Mouse (Mus musculus) urinary bladder, postnatal 4 days (tissue): ENCODE results near the gene Tnik.

Experiments used
- DNase-seq, 2 experiments: peaks; one replicate each; pipeline ENCODE4 v3.0.0; 2021 to 2022; ENCODE audit warnings: low spot score in 2 of 2

The Tnik gene

DNA sequence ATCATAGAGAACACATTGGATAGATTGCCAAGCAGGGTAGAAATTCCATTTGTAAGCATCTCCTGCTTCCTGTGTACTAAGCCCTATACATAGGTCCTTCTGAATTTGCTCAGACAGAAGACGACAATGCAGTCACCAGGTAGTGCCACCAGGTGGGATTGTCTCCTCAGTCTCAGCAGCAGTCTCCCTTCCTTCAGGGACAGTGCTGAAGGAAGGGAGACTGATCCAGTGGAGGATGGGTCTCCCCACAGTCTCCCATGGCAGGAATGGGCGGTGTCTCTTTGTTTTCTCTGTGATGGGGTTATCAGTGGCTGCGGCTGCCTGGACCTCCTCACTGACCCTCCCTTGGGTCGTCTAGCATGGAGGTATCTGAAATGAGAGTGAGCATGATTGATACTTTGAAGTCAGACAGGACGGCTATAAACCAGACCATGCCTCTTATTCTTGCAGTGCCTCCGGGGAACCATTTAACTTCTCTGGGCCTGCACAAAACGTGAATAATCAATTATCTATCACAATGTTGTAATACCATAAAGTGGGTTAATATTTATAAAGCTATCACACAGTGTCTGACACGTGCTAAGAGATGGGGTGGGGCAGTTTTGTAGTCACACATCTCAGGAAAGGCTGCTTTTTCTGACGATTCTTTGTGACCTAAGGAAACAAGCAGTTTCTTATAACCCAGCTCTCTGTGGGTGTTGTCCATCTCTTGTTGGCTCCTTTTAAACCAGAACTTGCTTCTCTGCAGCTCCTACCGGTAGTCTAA, 285.1 kb downstream of the Tnik start:
- DNase-seq = peak in 1 of 2 experiments; percentile 30

GRCm38 (mm10) chr3:28549391-28549790, 286.4 kb downstream of the Tnik start:
- DNase-seq = peak in 1 of 2 experiments; percentile 55

DNA sequence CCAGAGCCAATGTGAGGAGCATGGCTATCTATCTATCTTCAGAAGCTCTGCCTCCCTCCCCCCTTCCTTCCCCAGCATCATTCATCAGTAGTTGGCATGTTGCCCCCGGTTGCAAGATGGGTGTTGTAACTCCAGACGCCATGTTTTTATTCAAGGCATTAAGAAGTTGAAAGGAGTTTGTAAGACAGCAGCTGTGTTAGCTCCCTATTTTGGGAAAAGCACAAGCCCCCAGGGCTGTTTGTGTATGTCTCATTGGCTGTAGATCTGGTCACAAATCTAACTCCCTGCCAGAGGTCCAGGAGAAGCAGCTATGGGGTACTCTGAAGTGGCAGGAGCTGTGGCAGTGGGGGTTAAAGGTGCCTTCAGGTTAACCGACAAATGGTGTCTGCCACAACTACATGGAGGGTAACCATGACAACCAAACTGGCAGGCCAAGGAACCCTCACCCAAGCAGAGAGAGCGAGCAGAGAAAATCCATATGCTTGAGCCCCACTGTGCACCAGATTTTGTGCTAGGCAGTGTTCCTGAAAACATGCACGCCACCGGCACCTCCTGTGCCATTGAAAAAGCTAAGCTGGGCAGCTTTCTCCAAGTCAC, 287.6 kb downstream of the Tnik start:
- peak in 1 of 2 experiments; percentile 56 for DNase-seq

- DNase-seq = no peak
These were observed 288.7 kb downstream of the Tnik start for GRCm38 (mm10) chr3:28551756-28552155.

DNA sequence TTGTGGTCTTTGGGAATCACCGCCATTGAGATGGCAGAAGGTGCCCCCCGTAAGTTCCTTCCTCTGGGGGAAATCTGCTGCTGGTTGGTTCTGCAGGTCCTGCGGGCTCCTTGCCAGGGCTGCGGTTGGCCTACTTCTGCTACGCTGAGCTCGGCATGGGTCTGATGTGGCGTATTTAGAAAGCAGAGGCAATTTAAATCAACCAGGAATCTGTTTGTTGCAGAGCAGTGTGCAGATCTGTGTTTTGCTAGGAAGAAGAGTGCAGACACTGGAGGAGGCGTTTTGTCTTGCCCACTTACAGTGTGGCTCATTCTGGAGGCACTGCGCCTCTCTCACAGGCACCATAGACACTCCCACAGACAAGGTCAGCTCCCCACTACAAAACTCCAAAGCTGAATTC, 291.9 kb downstream of the Tnik start:
- peak in 1 of 2 experiments; percentile 55 for DNase-seq

GRCm38 (mm10) chr3:28555795-28556570, 293.0 kb downstream of the Tnik start:
- no peak for DNase-seq

DNA sequence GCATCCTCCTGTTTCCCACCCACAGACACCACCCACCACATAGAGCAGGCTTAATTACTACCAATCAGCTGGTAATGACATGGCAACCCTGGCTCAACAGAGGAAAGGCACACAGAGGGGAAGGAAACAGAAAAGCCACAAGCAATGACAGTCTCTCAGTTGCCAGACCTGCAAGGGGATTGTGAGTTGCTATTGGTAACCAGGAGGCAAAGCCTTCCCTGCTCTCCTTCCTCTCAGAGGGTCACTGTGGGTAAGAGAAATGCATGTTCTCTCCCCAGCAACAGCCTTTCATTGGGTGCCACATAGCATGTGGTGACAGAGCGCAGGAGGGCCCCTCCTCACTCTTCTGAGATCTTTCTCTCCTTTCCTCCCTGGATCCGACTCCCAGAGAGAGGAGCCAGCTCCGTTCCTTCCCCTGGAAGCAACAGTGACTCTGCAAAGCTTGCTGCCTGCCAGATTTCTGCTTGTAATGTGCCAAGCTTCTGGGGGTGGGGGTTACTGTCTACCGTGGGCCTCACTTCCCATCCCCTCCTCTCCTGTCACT, 295.4 kb downstream of the Tnik start:
- DNase-seq = peak; percentile 30 to 54

- DNase-seq = no peak
These were observed 298.4 kb downstream of the Tnik start for GRCm38 (mm10) chr3:28561408-28561807.

GRCm38 (mm10) chr3:28562612-28563332, 299.8 kb downstream of the Tnik start:
- no peak for DNase-seq

GRCm38 (mm10) chr3:28564370-28565357, 301.6 kb downstream of the Tnik start:
- no peak for DNase-seq

- DNase-seq = peak in 1 of 2 experiments; percentile 30
These were observed 314.3 kb downstream of the Tnik start for GRCm38 (mm10) chr3:28577301-28577700.

- no peak for DNase-seq
These were observed 316.1 kb downstream of the Tnik start for GRCm38 (mm10) chr3:28578950-28579615.

DNA sequence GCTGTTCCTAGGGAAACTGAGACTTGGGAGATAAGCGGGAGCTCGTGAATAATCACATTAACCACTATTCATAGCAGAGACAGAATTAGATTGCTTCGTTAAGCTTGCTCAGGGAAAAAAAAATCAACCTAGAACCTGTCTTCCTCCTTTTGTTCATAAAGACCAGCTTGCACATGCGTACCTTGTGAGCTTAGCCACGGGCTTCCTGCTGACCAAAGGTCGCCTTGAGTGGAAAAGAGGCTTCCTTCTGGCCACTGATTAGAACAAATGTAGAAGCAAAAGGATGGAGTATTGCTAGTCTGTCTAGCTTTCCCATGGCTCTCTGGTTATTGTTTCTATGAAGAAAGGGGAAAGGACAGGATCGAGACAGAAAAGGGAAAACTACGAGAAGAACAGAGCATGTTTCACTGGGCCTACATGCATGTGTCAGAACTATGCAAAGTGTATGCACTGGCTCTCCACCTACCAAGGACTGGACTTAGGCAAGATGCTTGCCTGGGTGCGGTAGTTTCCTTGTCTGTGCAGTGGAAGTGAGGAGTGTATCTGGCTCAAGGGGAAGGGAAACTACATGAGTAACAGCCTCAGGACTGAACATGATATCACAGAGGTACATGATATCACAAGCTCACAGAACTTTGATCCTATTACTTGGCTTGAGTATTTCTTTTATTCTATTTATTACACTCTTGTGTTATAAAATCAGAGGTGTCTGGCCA, 322.9 kb downstream of the Tnik start:
- DNase-seq = no peak

DNA sequence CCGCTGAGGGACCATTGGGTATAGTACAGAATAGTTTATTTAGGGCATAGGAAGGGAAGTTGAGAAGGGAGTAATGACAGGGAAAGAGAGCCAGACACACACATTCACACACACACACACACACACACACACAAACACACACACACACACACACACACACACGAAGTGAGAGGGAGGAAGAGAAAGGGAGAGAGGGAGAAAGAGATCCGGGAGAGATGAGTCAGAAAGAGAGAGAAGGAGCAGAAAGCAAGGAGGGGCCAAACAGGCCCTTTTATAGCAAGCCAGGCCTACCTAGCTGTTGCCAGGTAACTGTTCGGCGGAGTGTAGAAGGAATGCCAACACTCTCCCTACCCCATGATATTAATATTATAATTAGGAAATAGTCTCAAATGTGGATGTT, 324.8 kb downstream of the Tnik start:
- DNase-seq = no peak

GRCm38 (mm10) chr3:28591345-28591744, 328.3 kb downstream of the Tnik start:
- no peak for DNase-seq

GRCm38 (mm10) chr3:28593922-28594321, 330.9 kb downstream of the Tnik start:
- DNase-seq = no peak

- no peak for DNase-seq
These were observed 336.5 kb downstream of the Tnik start for GRCm38 (mm10) chr3:28599476-28599875.

DNA sequence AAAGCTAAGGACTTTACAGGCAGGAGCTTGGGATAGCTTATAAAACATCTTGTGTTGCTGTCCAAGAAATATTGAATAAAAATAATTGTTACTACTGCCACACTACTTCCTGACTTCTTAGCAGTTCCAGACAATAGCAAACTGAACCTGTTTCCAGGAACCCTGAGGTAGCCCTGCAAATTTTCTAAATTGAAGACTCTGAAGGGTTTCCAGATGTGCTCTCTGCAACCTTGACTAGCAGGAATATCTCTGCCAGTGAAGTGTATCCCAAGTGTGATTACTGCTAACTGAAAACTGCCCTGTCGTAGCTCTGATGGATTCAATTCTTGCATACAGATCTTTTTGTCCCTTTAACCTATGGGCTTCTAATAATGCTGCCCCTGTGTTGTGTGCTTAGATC, 343.7 kb downstream of the Tnik start:
- no peak for DNase-seq

- no peak for DNase-seq
These were observed 349.3 kb downstream of the Tnik start for GRCm38 (mm10) chr3:28612330-28612729.
